Mouse (Mus musculus) B cell, adult 2 months (primary cell): ENCODE measurements at regions not wholly inside any gene's neighbourhood (a gene's known extent, or its start where the extent isn't known, plus 50 kb on each side); places are given as distances from the start of the nearest gene placed in this dataset.
"Not testable (repeated sequence)": the region's sequence is repeated elsewhere in the genome, so short reads cannot be mapped to it uniquely, and the experiment has no call there.

Experiments
- DNase-seq, 2 experiments: peaks; one replicate each; pipeline ENCODE4 v3.0.0; 2022

DNA sequence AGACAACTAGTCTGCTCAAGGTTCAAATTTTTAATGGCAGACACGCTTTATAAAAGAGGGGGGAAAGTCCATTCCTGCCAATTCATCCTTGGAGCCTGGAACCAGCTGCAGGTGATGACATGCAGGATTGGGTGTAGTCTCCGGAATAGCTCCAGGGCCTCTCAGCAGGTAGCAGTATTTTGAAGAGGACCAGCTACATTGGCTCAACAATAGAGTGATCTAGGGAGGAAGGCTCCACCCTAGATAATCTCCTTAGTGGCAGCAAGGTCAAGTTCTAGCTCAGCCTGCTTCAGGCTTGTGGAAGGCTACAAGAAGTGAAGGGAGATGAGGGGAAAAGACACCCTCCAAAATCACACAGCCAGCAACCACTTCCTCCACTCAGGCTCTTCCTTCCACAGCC is 1405.1 kb downstream of the 4930444P10Rik start:
- DNase-seq = not testable (repeated sequence)

GRCm38 (mm10) chr1:14686172-14686571 is 1407.0 kb downstream of the 4930444P10Rik start:
- peak; percentile 20 to 31 for DNase-seq

DNA sequence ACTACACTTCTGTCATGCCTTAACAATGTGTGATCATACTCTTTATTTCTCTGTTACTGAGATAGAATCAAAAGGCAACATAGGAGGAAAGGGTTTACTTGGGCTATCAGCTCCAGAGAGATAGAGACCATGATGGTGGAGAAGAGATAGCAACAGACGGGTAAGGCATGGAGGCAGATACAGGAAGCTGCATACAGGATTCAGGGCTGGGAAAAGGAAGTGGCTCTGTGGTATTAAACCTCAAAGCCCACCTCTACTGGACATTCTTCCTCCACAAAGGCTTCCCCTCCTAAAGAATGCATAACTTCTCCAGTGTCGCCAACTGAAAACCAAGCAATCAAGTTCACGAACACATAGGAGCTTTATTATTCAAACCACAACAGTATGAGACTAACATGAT is 1412.7 kb downstream of the 4930444P10Rik start:
- no peak for DNase-seq

DNA sequence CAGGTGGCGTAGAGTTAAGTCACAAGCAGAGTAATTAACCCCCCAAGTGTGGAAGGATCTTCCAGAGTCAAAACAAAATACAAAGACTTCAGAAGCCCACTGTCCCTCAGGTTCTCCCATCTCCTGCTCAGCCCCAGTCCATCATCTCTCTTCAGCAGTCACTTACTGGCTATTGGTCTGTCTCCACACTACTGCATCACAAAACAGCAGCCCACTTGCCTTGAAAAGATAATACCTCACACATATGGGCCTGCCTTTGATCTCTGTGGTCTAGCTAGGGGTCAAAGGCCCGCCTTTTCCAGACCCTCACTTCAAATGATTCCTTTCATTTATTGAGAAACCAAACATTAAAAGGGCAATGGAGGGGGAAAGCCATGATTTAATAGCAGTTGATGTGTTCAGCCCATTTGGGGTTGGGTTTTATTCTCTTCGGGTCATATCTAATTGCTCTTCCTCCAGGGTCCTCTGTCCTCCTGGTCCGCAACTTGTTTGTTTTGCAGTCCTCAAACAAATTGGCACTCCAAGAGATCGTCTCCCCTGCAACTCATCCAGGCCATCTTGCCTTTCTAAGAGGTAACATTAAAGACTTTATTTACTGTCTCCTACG is 1420.6 kb downstream of the 4930444P10Rik start:
- no peak for DNase-seq

DNA sequence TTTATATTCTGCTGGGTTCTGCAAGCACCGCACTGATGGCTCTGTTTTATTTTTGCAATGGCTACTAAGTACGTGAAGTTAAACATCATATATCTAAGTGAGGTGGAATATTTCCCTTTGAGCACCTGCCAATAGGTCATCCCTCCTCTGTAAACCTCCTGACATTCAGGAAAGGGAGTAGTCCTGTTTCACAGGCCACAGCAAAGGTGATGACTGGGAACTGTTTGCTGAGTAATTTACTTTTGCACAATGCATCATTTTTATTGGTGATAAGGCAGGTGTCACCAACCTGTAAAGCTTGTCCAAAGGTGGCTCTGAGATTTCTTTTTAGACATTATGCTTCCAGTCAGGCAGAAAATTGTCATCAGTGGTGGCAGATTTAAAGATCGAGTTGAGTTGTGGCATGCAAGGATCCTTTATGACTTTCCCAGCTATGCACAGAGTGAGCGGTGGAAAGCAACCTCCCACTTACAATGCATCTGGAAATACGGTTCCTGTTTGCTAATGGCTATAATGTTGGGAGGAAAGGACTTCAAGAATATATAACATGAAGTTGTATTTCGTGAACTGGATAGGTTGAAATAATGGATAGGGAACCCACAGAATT is 1430.3 kb downstream of the 4930444P10Rik start:
- DNase-seq = no peak

GRCm38 (mm10) chr1:14661854-14662253 is 1431.3 kb downstream of the 4930444P10Rik start:
- no peak for DNase-seq

DNA sequence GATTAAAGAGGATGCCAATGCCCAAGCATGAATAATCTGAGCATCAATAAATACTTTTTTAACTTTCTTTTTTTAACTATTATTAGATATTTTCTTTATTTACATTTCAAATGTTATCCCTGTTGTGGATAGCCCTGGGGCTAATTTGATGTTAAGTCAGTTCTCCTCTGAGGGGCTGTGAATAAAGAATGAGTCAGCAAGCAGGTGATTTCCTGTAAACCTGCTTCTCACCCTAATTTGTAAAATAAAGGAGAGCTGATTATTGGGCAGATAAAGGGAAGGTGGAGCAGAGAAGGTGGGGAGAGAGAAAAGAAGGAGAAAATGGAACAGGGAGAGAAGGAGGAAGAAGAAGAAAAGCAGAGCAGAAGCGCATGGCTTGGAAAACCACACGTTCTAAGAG is 1442.8 kb downstream of the 4930444P10Rik start:
- DNase-seq = no peak

DNA sequence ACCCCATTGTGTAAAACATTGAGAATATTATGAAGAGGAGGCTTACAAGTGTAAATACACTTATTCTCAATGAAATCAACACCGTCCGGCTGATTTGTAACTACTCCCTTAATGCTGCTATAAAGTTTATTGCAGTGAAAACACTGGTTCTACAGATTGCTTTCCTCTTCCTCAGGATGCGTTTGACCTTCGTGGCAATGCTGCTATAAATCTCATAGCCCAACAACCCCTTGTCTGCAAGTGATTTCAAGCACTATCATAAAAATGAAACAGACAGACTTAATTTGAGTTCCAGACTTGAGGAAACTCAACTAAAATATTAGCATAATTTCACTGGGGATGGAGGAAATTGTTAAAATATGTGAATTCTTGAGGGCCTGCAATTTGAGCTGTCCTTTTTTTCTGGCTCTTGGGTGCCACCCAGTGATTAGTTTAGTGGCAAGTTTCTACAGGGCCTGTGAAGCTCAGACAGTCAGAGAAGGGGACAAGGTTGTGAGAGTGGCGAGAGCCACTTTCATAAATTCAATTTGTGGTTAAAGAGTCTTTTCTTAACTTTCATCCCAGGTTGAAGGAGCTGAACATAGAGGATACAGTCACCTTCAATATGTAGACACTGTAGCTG is 1457.4 kb downstream of the 4930444P10Rik start:
- peak; percentile 3 to 4 for DNase-seq

DNA sequence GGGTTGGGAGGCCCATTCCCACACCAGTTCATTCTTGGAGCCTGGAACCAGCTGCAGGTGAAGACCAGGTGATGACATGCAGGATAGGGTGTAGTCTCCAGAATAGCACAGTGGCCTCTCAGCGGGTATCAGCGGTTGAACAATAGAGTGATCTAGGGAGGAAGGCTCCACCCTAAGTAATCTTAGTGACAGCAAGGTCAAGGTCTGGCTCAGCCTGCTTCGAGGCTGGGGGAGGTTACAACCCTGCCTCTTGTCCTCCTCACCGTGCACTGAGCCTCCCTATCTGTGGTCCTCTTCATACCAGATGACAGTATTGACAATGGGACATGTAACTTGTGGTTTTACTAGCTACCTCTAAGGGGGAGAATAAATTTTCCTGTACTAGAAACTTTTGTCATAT is 1461.1 kb downstream of the 4930444P10Rik start:
- DNase-seq = no peak

GRCm38 (mm10) chr1:14627204-14627603 is 1465.9 kb downstream of the 4930444P10Rik start:
- no peak for DNase-seq

GRCm38 (mm10) chr1:14626685-14627084 is 1466.4 kb downstream of the 4930444P10Rik start:
- no peak for DNase-seq

GRCm38 (mm10) chr1:14620922-14621430 is 1472.1 kb downstream of the 4930444P10Rik start:
- DNase-seq = no peak

- no peak for DNase-seq
These were observed 1479.8 kb downstream of the 4930444P10Rik start for GRCm38 (mm10) chr1:14613232-14613894.

GRCm38 (mm10) chr1:14609054-14609453 is 1484.1 kb downstream of the 4930444P10Rik start:
- DNase-seq = no peak

GRCm38 (mm10) chr1:14595961-14596360 is 1497.2 kb downstream of the 4930444P10Rik start:
- DNase-seq = peak; percentile 45 to 52

DNA sequence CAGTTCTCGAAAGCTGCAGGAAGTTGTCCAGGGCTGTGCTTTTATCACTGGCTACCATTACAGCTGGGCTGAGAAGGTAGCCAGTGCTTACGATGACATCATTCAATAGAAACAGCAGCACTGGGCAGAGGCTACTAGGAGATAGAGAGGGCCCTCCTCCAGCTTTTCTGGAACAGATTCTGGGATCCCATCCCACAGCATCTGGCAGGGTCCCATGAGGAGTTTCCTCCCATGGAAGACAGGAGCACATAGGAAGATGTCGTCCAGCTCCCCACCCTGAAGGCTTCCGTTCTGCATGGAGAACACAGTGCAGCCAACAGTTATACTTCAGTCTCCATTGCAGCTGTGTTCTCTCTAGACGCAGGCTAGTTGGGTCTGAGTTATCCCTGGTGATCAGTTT is 1503.2 kb downstream of the 4930444P10Rik start:
- DNase-seq = no peak

GRCm38 (mm10) chr1:14579376-14579775 is 1513.7 kb downstream of the 4930444P10Rik start:
- no peak for DNase-seq

DNA sequence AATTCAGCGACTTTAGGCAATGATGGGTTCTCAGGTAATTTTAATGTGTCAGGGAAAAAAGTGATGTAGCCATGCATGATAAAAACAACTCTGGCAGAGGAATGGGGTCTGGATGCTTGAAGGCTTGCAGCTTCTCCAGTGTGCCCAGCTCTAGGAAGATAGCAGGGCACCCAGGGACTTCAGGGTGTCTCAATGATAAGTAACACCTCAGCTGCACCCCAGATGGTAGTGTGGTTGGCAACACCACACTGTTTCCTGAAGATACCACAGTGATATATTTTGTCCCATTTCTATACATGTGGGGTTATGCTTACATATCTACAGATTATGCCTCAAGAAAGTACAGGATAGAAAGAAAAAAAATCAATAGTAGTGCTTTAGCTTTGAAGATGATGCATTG is 1516.9 kb downstream of the 4930444P10Rik start:
- DNase-seq = no peak

- DNase-seq = peak in 1 of 2 experiments; percentile 5
These were observed 1522.6 kb downstream of the 4930444P10Rik start for GRCm38 (mm10) chr1:14570562-14570981.

DNA sequence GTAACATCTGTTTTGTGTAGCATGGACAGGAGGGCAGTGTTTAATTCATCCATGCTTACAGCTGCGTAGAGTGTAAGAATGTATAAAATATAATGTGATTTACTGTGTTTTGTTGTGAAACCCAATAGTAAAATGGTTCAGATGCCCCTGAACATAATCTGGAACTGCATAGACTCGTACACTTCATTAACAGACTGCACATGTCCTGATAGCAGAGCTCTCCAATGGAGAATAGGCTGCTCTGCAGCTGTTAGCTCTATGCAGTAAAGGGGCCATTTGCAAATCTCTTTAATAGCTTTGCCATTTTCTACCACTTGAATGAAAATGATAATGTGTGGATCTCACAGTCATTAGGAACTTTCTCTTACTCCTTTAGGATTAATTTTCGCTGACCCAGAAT is 1523.0 kb downstream of the 4930444P10Rik start:
- DNase-seq = no peak

DNA sequence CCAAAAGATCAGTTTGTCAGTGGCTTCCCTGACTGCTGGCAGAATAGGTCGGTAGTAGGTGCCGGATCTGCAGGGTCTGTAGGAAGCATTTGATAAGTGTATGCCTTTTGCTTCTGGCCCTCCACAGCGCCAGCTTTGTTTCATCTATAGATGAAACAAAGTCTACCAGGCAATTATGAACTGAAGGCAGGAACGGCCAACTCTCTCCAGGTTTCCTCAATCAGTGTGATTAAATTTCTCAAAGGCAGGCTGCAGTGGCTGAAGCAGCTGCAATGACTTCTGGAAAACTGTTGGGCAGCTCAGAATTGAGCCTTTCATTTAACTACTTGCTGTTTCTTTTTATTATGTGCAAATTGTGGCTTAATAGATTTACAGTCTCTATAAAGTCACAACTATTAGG is 1526.1 kb downstream of the 4930444P10Rik start:
- no peak for DNase-seq

DNA sequence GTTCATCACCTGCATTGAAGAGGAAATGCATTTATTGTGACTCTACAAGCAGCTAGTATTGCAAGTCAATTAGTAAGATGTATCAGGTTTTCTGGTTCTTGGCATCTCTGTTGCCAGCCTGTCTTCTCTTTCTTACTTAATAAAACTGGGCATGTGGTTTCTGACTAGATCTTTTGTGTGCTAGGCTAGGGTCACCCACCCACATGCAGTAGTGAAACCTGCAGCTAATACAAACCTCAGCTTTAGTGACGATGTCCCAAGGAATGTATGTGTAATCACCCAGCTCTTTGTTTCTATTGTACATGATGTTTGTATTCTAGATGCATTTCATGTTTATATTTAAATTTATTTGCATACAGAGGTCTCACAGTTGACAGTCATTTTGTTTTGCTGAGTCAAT is 1526.7 kb downstream of the 4930444P10Rik start:
- no peak for DNase-seq
